Mouse (Mus musculus) testis, postnatal 10 days (tissue): ENCODE data around the gene Elavl1.
"Not testable (repeated sequence)": the region's sequence is repeated elsewhere in the genome, so short reads cannot be mapped to it uniquely, and the experiment has no call there.

Source experiments
- DNase-seq: peaks from one replicate; pipeline ENCODE4 v3.0.0; 2021; ENCODE audit warnings: low spot score

The Elavl1 gene

DNA sequence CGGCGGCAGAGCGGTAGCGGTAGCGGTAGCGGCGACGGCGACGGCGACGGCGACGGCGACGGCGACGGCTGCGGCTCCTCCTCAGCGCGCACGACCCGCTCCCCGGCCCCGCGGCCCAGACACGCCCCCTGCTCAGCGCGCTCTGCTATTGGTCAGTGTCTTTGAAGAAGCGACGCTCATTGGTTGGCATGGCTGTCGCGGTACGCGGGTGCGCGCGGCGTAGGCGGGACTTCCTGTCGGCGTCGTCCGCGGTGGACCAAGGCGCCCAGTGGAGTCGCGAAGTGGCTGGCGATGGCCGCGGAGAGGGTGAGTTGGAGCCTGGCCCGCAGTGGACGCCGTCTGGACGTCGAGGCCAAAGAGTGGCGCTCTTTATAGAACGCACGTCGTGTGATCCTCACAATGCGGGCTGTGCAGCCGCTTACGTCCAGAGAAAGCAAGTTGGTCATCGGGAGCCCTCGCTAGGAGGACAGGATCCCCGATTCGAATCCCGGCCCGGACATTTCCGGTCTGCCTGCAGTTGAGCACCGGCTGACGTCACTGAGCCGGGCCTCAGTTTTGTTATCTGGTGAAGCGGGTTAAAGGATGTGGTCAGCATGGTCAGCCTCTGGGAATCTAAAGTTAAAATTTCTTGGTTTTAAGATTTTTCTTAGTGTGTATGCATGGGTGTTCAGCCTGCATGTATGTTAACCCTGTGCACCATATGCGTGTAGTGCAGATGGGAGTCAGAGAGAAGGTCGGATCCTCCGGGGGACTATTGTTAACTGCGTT is at the start of gene Elavl1, which contains the start of gene Ccl25:
Gene Elavl1 (minus strand): TSS at position 431 of the 768 bp plus-strand sequence.
Gene Ccl25 (plus strand): TSS at position 228 of the 768 bp plus-strand sequence.
- peak; percentile 99 for DNase-seq

DNA sequence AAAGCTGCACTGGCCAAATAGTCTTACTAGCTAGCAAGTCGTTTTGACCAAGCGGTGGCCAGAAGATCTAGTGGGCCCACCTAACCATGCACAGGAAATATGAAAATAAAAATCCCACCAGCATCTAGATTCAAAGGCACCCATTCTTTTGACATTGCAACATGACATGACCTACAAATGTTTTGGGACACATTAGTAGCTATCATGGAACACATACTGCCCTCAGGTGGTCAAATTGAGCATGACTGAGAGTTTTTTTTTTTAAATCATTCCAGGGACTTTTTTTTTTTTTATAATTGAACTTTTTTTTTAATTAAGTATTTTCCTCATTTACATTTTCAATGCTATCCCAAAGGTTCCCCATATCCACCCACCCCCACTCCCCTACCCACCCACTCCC is 47.4 kb upstream of the Elavl1 start:
- no peak for DNase-seq

DNA sequence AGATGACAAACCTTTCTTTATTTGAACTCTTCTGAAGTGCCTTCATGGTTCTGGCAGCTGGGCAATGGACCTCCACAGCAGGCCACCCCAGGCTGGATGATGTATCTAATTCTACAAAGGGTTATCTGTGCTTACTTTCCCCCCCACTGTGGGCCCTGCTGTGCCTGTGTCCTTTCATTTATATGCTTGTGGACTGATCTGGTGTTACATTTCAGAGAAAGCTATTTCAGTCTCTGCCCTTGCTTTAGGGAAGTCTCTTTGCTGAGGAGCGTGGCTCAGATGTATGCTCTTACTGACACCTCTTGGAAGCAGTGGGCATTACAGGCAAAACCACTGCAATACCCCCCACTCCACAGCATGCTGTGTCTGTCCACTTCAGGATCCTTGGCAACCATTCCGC is 44.9 kb upstream of the Elavl1 start:
- no peak for DNase-seq

DNA sequence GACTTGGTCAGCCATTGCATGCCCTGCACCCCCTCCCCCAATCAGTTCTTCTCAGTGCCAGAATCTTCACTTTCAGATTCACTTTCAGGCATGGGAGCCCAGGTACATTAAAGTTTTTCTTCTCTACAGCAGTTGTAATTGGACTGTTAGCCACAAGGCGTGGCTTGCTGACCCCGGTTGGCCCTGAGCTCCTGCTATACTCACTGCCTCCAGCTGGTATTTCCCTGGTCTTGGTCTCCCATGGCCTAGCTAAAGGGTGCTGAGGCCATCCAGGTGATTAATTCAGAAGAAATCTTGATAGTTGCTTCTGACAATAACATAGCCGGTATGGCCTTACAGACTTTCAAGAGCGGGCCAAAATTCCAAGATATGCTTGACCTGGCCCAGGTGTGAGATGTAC is 43.3 kb upstream of the Elavl1 start:
- no peak for DNase-seq

DNA sequence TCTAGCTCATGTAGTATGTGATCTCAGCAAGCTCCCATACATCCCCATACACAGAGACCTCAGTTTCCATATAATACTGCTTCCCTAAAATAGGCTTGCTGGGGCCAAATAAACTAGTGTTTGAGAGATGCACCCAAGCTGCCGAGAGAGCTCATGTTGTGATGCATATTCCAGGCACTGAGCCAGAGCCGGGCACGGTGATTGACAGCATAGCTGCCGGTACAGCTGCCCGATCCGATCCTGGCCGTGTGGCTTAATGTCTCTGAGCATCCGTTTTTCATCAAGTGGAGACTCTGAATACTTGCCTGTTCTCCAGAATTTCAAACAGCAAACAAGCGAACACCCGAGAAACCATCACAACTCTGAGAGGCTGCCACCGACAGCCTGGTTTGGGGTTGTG is 42.6 kb upstream of the Elavl1 start:
- no peak for DNase-seq

DNA sequence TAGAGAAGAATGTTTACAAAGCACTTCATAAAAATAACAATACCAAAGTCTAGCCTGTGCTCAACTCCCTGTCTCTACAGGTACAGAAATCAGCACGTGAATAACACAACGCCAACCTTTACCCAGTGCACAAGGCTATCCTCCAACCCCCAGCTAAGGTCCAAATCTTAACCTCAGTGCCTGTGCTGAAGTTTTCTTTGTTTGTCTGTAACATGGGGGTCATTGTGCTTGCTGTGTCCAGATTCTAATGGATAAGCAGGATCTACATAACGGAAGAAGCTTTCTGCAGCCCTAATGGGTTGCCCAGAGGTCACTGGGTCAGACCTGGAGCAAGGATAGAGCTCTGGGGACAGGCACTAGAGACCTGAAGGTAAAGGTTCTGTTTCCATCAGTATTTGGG is 41.0 kb upstream of the Elavl1 start:
- no peak for DNase-seq

DNA sequence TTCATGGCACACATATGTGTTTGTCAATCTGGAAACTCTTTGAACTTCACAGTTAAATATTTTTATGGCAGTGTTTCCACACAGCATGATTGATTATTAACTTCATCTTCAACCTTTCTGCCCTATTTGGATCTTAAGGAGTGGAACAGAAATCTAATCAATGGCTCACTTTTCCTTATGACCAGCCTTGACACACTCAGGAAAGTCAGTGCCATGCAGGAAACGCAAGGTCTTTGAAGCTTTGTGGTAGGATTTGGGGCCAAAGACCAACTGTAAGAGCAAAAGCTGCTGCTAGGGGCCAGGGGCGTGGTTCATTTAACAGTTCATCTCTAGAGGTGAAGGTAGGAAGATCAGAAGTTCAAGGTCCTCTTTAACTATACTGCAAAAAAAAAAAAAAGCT is 35.7 kb upstream of the Elavl1 start:
- DNase-seq: no peak

DNA sequence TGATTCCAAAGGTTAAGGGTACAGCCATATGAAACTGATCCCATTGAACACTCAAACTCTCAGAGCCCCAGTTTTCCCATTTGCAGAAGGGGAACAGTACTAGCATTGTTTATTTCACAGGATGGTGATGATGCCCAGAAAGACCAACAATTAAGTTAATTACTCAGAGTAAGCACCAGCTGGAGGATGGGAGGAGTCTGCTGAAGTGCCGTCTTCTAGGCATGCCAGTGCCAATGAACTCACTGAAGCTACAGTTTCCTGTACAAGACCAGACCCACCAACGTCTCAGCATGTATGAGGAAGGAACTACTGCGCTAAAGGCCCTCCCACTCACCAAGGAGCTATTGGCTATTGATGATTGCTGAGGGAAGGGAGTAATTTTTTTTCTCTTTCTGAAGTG is 34.1 kb upstream of the Elavl1 start:
- no peak for DNase-seq

DNA sequence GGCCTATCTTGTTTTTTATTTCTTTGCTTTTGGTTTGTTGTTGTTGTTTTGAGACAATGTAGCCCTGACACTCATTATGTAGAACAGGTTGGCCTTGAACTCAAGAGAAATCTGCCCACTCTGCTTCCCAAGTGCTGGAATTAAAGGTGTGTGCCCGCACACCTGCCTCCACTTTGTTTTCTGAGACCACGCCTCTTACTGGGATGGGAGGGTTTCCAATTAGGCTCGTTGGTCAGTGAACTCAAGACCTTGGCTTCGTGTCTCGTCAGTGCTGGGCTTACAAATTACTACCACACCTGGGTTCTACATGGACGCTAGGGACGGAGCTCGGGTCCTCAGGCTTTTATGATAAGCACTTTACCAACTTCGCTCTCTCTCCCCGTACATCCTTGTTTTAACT is 30.2 kb upstream of the Elavl1 start:
- no peak for DNase-seq

DNA sequence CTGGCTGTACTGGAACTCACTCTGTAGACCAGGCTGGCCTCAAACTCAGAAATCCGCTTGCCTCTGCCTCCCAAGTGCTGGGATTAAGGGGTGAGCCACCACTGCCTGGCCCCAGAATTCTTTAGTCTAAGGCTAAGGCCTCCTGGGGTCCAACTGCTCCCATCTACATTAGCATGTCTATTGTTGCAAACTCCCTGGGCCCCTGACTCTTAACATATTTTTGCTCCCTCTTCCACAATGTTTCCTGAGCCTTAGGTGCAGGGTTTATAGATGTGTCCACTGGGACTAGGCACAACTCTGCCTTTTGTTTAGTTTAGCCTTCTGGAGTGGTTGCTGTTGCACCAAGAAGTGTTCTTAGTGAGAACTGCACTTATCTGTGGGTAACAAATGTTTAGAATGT is 29.3 kb upstream of the Elavl1 start:
- no peak for DNase-seq

DNA sequence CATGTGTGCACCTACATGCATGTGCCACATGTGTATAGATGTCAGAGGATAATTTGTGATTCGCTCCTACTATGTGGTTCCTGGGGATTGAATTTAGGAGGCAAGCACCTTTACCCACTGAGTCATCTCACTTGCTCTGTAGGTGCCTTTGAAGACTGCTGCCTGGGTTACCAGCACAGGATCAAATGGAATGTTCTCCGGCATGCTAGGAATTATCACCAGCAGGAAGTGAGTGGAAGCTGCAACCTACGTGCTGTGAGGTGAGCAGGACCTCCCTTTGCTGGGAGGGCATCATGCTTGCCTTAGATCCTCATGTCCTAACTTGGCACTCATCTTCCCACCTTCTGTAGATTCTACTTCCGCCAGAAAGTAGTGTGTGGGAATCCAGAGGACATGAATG is 28.5 kb upstream of the Elavl1 start:
- DNase-seq: no peak

DNA sequence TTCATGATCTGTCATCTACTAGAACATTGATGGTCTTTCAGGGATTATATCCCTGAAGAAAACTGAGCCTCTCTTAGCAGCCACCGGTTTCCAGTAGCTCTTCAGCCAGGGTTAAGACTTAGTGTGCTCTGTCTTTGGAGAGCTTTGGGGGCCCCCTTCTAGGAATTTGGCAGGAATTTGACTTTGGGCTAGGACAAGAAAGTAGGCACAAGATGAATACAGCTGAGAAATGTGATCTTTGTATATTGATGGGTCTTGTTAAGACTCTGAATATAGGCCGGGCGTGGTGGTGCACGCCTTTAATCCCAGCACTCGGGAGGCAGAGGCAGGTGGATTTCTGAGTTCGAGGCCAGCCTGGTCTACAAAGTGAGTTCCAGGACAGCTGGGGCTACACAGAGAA is 27.3 kb upstream of the Elavl1 start:
- not testable (repeated sequence) for DNase-seq

DNA sequence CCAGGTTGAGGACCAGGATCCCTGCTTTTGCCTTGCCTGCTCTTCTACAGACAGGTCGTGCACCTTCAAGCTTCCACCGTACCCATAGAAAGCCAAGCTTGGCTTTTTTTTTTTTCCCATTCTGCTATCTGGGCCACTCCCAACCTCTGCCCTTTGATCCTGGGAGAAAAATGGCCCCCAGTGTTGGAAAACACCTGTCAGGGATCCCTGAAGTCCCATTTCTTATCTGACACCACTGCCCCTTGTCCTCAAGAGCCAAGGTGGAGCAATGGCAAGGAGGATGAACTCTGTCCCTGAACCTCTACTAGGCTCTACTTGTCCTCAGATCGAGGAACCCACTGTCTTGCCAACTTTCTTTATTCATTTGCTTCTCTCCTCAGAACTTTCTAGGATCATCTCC is 25.4 kb upstream of the Elavl1 start:
- DNase-seq: no peak

DNA sequence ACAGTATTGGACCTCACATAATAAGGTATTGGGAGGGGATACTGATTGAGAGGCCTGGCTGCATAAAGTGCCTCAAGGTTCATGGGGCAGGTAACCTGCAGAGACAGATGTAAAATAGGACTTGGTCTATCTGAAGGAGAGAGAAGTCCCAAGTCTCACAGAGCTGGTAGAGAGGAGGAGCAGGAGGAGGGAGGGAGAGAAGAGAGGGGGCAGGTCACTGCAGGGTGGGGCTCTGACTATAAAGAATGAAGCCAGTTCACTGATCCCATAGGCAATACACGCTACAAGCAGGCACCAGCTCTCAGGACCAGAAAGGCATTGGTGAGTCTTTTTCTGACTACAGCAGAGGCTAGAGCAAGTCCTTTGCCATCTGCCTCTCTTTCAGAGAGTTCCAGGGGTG is 24.1 kb upstream of the Elavl1 start:
- no peak for DNase-seq

DNA sequence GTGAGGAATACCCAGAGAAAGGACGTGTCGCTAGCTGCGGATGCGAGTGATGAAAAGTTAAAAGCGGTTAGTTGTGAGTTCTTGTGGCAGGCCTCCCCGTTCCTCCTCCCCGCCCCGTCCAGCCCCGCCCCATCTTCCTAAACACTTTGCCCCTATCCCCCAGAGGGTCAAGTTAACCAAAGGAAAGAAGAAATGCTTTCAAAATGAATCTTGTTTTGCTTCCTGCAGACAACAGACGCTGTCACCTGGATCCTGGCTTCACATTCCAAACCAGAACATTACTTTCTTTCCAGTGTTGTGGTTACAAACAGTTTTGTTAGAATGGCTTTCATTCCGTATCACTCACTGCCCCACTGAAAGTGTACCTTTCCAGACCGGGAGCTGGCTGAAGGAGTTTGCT is 23.1 kb upstream of the Elavl1 start:
- DNase-seq: no peak

DNA sequence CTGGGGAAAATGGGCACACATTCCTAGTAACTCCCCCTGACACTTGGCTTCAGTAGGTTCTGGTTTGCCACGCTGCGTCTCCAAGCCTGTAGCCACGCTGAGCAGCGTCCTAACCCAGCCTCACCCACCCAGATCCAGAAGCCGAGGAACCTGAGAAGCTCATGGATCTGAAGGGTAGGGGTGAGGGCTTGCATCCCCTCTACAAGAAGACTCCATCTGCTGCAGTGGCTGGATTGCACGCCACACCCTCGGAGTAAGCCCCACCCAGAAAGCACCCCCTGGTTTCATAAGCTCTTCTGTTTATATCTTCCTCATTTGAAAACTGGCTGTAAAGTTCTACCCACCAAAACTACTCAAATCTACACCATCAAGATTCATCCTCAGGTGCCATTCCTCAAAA is 22.4 kb upstream of the Elavl1 start:
- DNase-seq: no peak

DNA sequence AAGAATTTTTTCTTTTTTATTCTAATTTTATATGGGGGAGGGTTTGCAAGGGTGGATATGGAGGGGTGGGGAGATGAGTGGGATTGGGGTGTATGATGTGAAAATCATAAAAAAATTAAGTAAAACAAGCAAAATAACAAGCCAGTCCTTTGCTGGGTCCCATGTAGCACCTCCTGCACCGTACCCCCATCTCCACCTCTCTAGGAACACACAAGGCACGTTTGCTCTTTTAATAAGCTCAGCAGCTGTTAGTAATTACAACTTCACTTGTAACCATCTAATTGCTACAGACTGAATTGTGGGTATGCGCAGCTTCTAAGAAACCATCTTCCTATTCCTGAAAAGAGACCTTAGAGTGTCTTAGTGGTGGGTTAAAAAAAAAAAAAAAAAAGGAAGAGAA is 15.0 kb upstream of the Elavl1 start:
- no peak for DNase-seq

DNA sequence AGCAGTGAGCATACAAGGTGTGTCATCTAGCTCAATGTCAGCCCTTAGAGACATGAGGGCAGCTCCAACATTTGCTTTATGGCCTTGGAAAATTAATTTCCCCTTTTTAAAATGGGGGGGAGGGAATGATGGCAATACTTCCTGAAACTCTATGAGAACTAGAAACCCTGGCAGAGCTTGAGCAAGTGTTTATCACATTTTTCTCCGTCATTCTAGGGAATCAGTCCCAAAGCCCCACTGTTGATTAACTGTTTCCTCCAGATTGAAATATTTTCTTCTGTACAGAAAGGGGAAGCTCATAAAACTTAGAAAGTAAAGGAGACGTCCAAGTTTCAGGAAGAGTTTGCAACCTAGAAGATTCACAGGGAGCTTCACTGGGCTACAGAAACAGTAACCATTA is 10.5 kb upstream of the Elavl1 start:
- DNase-seq: no peak

DNA sequence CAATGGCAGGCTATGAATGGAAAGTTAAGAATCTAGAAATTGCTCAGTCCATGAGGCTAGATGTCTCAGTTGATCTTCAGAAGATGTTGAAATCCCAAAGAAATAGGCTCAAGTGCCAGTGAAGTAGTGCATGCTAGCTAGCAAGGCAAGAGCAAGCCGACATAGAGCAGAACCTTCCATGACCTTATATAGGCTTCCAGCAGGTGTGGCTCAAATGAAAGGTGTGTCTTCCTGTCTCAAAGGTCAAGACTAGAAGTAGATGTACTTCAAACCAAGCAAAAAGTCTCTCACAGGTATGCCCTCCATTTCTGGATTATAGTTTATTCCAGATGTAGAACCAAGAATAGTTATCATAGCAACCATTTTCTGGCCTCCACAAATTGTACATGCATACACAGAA is 8.8 kb upstream of the Elavl1 start:
- no peak for DNase-seq

DNA sequence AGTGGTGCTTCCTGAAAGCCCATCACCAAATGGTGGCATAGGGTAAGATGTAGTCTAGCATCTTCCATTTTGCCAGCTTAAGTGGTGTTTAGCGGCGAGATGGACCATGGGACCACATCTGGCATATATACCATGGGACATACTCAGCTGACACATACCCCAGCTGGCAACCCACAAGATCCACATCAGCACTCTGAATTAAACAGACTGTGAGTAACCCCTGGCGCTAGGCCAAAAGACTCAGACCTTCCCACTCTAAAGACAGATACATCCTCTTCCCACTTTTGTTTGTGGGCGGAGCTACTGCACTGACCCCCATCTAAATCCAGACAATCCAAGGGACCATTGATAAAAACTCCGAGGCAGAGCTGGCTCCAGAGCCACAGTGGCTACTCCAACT is 3.8 kb upstream of the Elavl1 start:
- DNase-seq: peak; percentile 49

DNA sequence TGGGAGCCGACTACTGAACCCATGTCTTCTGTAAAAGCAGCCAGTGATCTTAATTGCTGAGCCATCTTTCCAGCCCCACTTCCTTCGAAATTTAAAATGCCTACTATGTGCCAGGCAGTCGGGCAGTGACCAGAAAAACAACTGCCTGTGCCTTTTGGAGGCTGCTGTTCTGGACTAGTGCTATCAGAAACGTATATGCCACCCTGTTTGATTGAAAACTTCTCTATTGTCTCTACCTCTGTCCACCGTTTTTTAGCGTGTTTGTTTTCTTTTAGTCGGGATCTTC is 481 bp upstream of the Elavl1 start:
- DNase-seq: no peak

DNA sequence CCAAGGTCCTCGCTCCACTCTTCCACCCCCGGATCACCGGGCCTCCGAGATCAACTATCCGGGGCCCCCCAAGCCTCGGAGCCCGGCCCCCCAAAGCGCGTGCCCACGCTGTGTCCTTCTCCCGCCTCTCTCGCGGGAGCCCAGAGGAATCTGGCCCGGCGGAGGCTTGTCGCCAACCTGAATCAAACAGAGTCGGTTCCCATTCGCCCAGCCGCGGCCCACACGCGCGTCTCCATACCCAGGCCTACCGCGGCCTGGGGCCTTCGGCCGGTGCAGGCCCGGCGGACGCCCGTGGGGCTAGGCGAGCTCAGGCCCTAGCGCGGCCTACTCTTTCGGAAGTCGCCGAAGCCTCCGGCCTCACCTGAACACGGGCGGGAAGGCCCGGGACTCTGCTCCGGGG is 688 bp downstream of the Elavl1 start:
- peak; percentile 75 for DNase-seq

DNA sequence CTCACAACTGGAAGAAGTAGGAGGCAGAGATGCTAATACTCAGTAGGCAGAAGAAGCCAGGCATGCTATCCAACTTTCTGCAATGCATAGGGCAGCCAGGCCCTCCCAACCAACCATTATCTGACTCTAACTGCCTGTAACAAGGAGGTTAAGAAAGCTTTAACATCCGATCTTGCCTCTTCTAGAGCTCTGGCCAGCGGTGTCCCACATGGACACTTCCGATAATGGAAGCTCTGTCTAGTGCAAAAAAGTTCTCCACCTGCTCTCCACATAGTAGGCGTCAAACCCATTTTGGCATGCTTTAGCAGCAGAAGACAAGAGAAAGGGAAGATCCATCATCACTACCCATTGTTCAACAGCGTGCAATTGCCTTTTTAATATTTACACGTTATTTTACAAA is 1.3 kb downstream of the Elavl1 start:
- no peak for DNase-seq

DNA sequence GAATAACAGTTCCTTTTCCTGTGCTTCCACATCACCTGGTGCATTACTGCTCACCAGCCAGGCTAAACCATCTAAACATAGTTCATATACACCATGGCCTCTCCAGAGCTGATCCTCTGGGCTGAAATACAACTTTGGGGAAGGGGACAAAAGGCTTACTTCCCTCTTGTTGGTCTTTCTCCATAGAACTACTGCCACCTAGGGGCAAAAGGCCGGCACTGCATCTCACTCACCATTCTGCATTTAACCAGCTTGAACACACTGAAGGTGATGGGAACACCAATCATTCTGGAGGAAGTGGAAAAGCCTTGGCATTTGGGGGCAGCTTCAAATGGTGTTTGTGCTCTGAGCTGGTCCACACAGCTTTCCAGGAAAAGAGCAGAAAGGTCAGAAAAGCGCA is 2.7 kb downstream of the Elavl1 start:
- peak; percentile 85 for DNase-seq

DNA sequence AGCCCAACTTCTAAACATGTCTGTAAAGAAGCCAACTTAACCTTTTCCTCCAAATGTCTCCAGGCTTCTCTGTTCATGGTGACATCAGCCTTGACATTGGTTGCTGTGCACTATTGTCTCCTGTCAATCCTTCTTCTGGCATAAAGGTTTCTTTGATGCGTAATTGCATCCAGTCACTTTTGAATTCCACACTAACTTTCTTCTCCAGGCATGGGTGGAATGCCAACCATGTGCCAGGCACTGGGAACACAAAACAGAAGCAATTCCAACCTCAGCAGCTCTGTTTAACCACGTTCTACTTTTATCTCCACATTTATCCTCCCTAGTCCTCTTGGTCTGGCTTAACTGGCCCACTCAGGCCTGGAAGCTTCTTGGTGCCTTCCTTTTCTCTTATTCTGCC is 4.2 kb downstream of the Elavl1 start:
- DNase-seq: no peak
